Mouse (Mus musculus) cerebellum, adult 2 months (tissue): ENCODE results near the gene Exoc2.

ENCODE experiments used
- CTCF ChIP-seq: fragments of 200-500 bp; IDR thresholded peaks from 2 replicates; pipeline ENCODE4 v1.5.1; 2011; ENCODE audit warnings: low read depth, mild to moderate bottlenecking, control low read depth, low read length, moderate library complexity, borderline replicate concordance; ENCODE audit not compliant: insufficient read depth
- POLR2A ChIP-seq: fragments of 200-500 bp; IDR thresholded peaks from 2 replicates; pipeline ENCODE4 v1.6.1; 2011; ENCODE audit warnings: low read length, control low read depth, borderline replicate concordance; ENCODE audit not compliant: insufficient read depth

GRCm38 (mm10) chr13:30999799-31000198, 25.9 kb upstream of the Exoc2 start:
- TF ChIP-seq CTCF: no peak
- TF ChIP-seq POLR2A: no peak
